Mouse (Mus musculus): ENCODE data around the gene Dpp7. TPM values are rescaled to one million over a fixed set of nuclear protein-coding genes. Genes with fewer than 3 reads are reported as not detected.

Dpp7 gene
- total and polyA plus RNA-seq, 3 experiments = 24.6 to 25.9 TPM; not detected in 1

DNA sequence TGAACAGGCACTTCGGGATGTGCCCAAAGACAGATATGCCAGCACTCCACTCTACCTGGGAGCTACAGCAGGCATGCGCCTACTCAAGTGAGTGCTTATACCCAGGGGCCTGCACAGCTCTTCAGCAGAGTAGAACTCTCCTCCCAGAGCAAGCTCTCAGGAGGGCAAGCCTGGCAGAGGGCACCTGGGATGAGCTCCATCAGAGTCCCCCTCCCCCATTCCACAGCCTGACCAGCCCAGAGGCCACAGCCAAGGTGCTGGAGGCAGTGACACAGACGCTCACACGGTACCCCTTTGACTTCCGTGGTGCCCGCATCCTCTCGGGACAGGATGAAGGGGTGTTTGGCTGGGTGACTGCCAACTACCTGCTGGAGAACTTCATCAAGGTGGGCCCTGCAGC, 41.9 kb upstream of the Dpp7 start:
- no peaks in the 10 kb centered on the region for H3K79me2 ChIP-seq (ENCODE audit: control insufficient read depth, insufficient read depth, low read length, poor library complexity)
- H3K4me3 ChIP-seq (ENCODE audit: control insufficient read depth in 1 of 2, insufficient read depth in 1 of 2, low read depth in 2 of 2, low read length in 2 of 2) = no peak overlapping the region
- H3K9ac ChIP-seq (ENCODE audit: control insufficient read depth, low read depth, low read length, poor library complexity, severe bottlenecking) = no peak overlapping the region
- H3K4me1 ChIP-seq (ENCODE audit: control insufficient read depth in 1 of 2, insufficient read depth in 2 of 2, low read length in 2 of 2) = no peaks in the 10 kb centered on the region
- TF ChIP-seq RCOR1 (IDR thresholded peaks at IDR 0.05; ENCODE audit: low read depth, low read length) (no peak), MYC (IDR thresholded peaks at IDR 0.05; ENCODE audit: low read depth, low read length) (no peak)
- H3K36me3 ChIP-seq (ENCODE audit: control insufficient read depth in 1 of 2, insufficient read depth in 2 of 2, low read length in 2 of 2) = no peaks in the 10 kb centered on the region
- no peak overlapping the region for H3K27ac ChIP-seq (ENCODE audit: control insufficient read depth, low read depth, low read length)
- H3K27me3 ChIP-seq (ENCODE audit: control insufficient read depth in 1 of 2, insufficient read depth in 2 of 2, low read length in 2 of 2) = peaks cover 4 to 6% of the 10 kb centered on the region in 2 experiments; a peak in 3 of 4 replicates
- no peaks in the 10 kb centered on the region for H3K9me3 ChIP-seq (replicated peaks; ENCODE audit: insufficient read depth, low read length)
- DNase-seq (ENCODE audit: low read depth, low spot score) = no peak

DNA sequence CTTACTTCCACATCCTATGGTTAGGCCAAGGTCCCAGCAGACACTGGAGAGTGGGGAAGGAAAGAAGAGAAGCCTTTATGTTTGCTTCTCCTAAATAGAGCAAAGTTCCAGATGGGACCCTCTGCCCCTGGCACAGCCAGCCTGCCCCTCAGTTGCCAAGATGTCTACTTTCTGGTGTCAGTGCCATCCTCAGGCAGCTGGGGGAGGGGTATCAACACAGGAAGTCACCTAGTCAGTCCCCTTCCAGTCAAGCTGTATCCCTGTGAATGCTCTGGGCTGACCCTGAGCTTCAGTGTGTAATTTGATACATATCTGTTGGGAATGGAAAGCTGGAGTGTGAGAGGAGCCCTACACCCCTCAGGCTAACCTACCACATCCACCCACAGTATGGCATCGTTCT, 40.9 kb upstream of the Dpp7 start:
- TF ChIP-seq MXI1 (IDR thresholded peaks at IDR 0.05; ENCODE audit: low read depth, low read length) (no peak), MYB (IDR thresholded peaks at IDR 0.05; ENCODE audit: low read depth, low read length) (no peak), GABPA (IDR thresholded peaks at IDR 0.05; ENCODE audit: low read depth, low read length) (no peak), GATA1 (IDR thresholded peaks at IDR 0.05; ENCODE audit: low read depth, low read length) (no peak), ZC3H11A (IDR thresholded peaks at IDR 0.05; ENCODE audit: low read depth, low read length) (no peak)
- Histone ChIP-seq H3K4me1 (ENCODE audit: control insufficient read depth in 1 of 2, insufficient read depth in 2 of 2, low read length in 2 of 2) (no peaks in the 10 kb centered on the region), H3K27me3 (ENCODE audit: control insufficient read depth in 1 of 2, insufficient read depth in 2 of 2, low read length in 2 of 2) (peaks cover 4 to 6% of the 10 kb centered on the region in 2 experiments; a peak in 3 of 4 replicates), H3K79me2 (ENCODE audit: control insufficient read depth, insufficient read depth, low read length, poor library complexity) (no peaks in the 10 kb centered on the region), H3K36me3 (ENCODE audit: control insufficient read depth in 1 of 2, insufficient read depth in 2 of 2, low read length in 2 of 2) (no peaks in the 10 kb centered on the region), H3K9me3 (replicated peaks; ENCODE audit: insufficient read depth, low read length) (no peaks in the 10 kb centered on the region), H3K27ac (ENCODE audit: control insufficient read depth, low read depth, low read length) (no peak overlapping the region), H3K4me3 (ENCODE audit: control insufficient read depth in 1 of 2, insufficient read depth in 1 of 2, low read depth in 2 of 2, low read length in 2 of 2) (no peak overlapping the region), H3K9ac (ENCODE audit: control insufficient read depth, low read depth, low read length, poor library complexity, severe bottlenecking) (no peak overlapping the region)
- no peak for DNase-seq (ENCODE audit: low read depth, low spot score)

- TF ChIP-seq SMC3 (IDR thresholded peaks at IDR 0.05; ENCODE audit: low read depth, low read length) (no peak), ZKSCAN1 (IDR thresholded peaks at IDR 0.05; ENCODE audit: low read depth, low read length) (no peak), NRF1 (IDR thresholded peaks at IDR 0.05; ENCODE audit: insufficient read depth, low read depth, low read length, poor library complexity, severe bottlenecking) (no peak), POLR2AphosphoS2 (IDR thresholded peaks at IDR 0.05; ENCODE audit: low read length) (no peak), MAX (IDR thresholded peaks at IDR 0.05; ENCODE audit: low read length) (no peak), USF1 (IDR thresholded peaks at IDR 0.05; ENCODE audit: low read depth, low read length) (no peak), MXI1 (IDR thresholded peaks at IDR 0.05; ENCODE audit: low read depth, low read length) (no peak)
- Histone ChIP-seq H3K79me2 (ENCODE audit: control insufficient read depth, insufficient read depth, low read length, poor library complexity) (no peaks in the 10 kb centered on the region), H3K27ac (ENCODE audit: control insufficient read depth, low read depth, low read length) (no peak overlapping the region), H3K9me3 (replicated peaks; ENCODE audit: insufficient read depth, low read length) (no peaks in the 10 kb centered on the region), H3K4me1 (ENCODE audit: control insufficient read depth in 1 of 2, insufficient read depth in 2 of 2, low read length in 2 of 2) (no peaks in the 10 kb centered on the region), H3K36me3 (ENCODE audit: control insufficient read depth in 1 of 2, insufficient read depth in 2 of 2, low read length in 2 of 2) (no peaks in the 10 kb centered on the region), H3K9ac (ENCODE audit: control insufficient read depth, low read depth, low read length, poor library complexity, severe bottlenecking) (no peak overlapping the region), H3K4me3 (ENCODE audit: control insufficient read depth in 1 of 2, insufficient read depth in 1 of 2, low read depth in 2 of 2, low read length in 2 of 2) (no peak overlapping the region), H3K27me3 (ENCODE audit: control insufficient read depth in 1 of 2, insufficient read depth in 2 of 2, low read length in 2 of 2) (peaks cover 4 to 6% of the 10 kb centered on the region in 2 experiments; a peak in 3 of 4 replicates)
- no peak for DNase-seq (ENCODE audit: low read depth, low spot score)
These were observed 40.4 kb upstream of the Dpp7 start for GRCm38 (mm10) chr2:25396597-25396983.
